In the genomic region with DNA sequence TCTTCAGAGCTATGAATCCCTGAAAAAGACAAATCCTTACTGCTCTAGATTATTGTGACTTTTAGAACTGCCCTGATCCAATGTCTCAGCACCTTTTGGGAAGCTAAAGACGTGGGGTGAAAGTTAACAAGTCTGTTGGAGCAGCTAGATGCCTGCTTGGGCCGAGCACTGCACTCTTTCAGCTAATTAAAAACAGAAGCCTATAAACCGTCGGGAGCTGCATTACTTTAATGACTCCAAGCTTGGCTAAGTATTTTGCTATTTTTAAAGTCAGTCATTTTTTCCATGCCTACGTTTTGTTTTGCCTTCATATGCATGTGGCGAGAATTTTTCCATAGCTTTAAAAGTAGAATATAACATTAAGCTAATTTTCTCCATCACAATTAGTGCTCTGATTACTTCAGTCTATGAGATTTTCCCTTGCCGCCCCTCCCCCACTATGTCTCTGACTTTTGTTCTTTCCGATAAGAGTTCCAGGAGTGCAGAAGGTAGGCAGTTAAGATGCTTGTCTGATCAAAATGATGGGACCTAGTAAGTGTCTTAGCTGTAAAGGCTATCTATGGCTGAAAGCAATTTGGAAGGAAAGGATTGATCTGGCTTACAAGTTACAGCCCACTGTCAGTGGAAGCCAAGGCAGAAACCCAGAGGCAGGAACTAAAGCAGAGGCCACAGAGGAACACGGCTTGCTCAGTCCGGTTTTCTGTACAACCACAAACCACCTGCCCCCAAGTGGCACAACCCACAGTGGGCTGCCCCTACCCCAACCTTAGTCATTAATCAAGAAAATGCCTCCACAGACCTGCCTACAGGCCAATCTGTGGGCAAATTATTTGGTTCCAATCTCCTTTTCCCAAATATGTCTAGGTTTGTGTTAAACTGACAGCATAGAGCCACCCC, we compare ENCODE assay signal across 28 mouse cellular contexts. TPM values are rescaled to one million over a fixed set of nuclear protein-coding genes. Genes with fewer than 3 reads are reported as not detected.
DNase-seq lines count a peak whose midpoint lies in the region; ATAC-seq lines count a peak whose summit lies in the region.
"Had no signal": no experiment of that assay in that cellular context is flagged by ENCODE, and none has a peak within 500 bp of the region (broad histone marks: within the 10 kb centered on the region; RNA-seq: fewer than 3 reads in every experiment).

No protein-coding gene starts in this region.

- H3K4me2 ChIP-seq in neural tube, embryonic 15.5 days: no peak overlapping the region
- no peak overlapping the region for H3K4me2 ChIP-seq in embryonic facial prominence, embryonic 13.5 days
- H3K4me2 ChIP-seq: forebrain, embryonic 15.5 days; heart, embryonic 11.5 days; liver, embryonic 15.5 days; lung, embryonic 15.5 days had no signal

- H3K9me3 ChIP-seq in neural tube, embryonic 15.5 days (replicated peaks): no peaks in the 10 kb centered on the region
- H3K9me3 ChIP-seq in embryonic facial prominence, embryonic 13.5 days: no peaks in the 10 kb centered on the region
- no peaks in the 10 kb centered on the region; the same call in 1 of the 2 replicates for H3K9me3 ChIP-seq in limb, embryonic 10.5 days (replicated peaks)
- H3K9me3 ChIP-seq: forebrain, embryonic 15.5 days; hindbrain, embryonic 10.5 days; liver, embryonic 15.5 days; lung, embryonic 15.5 days had no signal

- no peak for DNase-seq in neural tube, embryonic 10.5 days (ENCODE audit: extremely low spot score, low spot score)
- DNase-seq in limb, embryonic 10.5 days (ENCODE audit: low spot score): peak; percentile 53
- DNase-seq in lung, postnatal 36 days: no peak
- no peak for DNase-seq in cerebellum, postnatal 14 days
- DNase-seq: adrenal gland, adult 8-10 months; B cell, adult 2 months; cerebellum, adult 11-12 months; cerebellum, postnatal 10 days; gastrocnemius, postnatal 10 days; kidney, postnatal 25 days; layer of hippocampus, adult 9-11 months; liver; right cerebral cortex, postnatal 14 days; spleen, adult 18-20 months; thymus, postnatal 25 days had no signal

- 68% methylated on average over 10 of the region's 10 CpGs for WGBS in neural tube, embryonic 15.5 days
- 32% methylated on average over 10 of the region's 10 CpGs for WGBS in embryonic facial prominence, embryonic 13.5 days
- 31% methylated on average over 10 of the region's 10 CpGs for WGBS in limb, embryonic 10.5 days

- no peak for ATAC-seq in neural tube, embryonic 15.5 days (ENCODE audit: low FRiP score)
- ATAC-seq in embryonic facial prominence, embryonic 13.5 days (ENCODE audit: insufficient number of reproducible peaks, insufficient read depth, low FRiP score, low TSS enrichment, low read depth): peak; percentile 52; the same call in 1 of the 2 replicates
- ATAC-seq in activated CD4-positive, CD25-positive, alpha-beta regulatory T cell, adult 4 months: no peak
- ATAC-seq: forebrain, embryonic 15.5 days; hindbrain, embryonic 16.5 days; intestine, embryonic 16.5 days had no signal

- H3K27me3 ChIP-seq in neural tube, embryonic 15.5 days (replicated peaks): no peaks in the 10 kb centered on the region
- H3K27me3 ChIP-seq in embryonic facial prominence, embryonic 13.5 days: no peaks in the 10 kb centered on the region
- H3K27me3 ChIP-seq in limb, embryonic 10.5 days (ENCODE audit: low read depth, poor library complexity, severe bottlenecking): peaks cover 32% of the 10 kb centered on the region
- H3K27me3 ChIP-seq: CH12.LX; forebrain, embryonic 15.5 days; liver, embryonic 15.5 days; lung, embryonic 15.5 days had no signal

- no peak overlapping the region for H3K4me3 ChIP-seq in neural tube, embryonic 15.5 days (replicated peaks)
- no peak overlapping the region for H3K4me3 ChIP-seq in embryonic facial prominence, embryonic 13.5 days
- H3K4me3 ChIP-seq in limb, embryonic 10.5 days: 0 out of 2 replicates have a peak overlapping the region, but pooled peaks have one; percentile 3
- H3K4me3 ChIP-seq: forebrain, embryonic 15.5 days; hindbrain, embryonic 10.5 days; liver, embryonic 15.5 days; lung, embryonic 15.5 days had no signal

- H3K27ac ChIP-seq in neural tube, embryonic 15.5 days (replicated peaks): peak overlapping the region; percentile 41; the same call in 1 of the 2 replicates
- H3K27ac ChIP-seq in embryonic facial prominence, embryonic 13.5 days: peak overlapping the region; percentile 85
- H3K27ac ChIP-seq in limb, embryonic 10.5 days: peak overlapping the region; percentile 79
- H3K27ac ChIP-seq: forebrain, embryonic 15.5 days; hindbrain, embryonic 10.5 days; liver, embryonic 15.5 days; lung, embryonic 15.5 days; macrophage had no signal

- H3K4me1 ChIP-seq in neural tube, embryonic 15.5 days: no peaks in the 10 kb centered on the region
- H3K4me1 ChIP-seq in embryonic facial prominence, embryonic 13.5 days: peaks cover 26% of the 10 kb centered on the region
- H3K4me1 ChIP-seq in limb, embryonic 10.5 days: peaks cover 41% of the 10 kb centered on the region
- H3K4me1 ChIP-seq: forebrain, embryonic 15.5 days; hindbrain, embryonic 10.5 days; liver, embryonic 15.5 days; lung, embryonic 15.5 days had no signal

- H3K9ac ChIP-seq in neural tube, embryonic 15.5 days (replicated peaks): no peak overlapping the region
- no peak overlapping the region for H3K9ac ChIP-seq in embryonic facial prominence, embryonic 13.5 days
- H3K9ac ChIP-seq: forebrain, embryonic 15.5 days; liver, embryonic 15.5 days; lung, embryonic 15.5 days had no signal

- H3K36me3 ChIP-seq in neural tube, embryonic 15.5 days: no peaks in the 10 kb centered on the region
- no peaks in the 10 kb centered on the region for H3K36me3 ChIP-seq in embryonic facial prominence, embryonic 13.5 days
- H3K36me3 ChIP-seq in limb, embryonic 10.5 days: no peaks in the 10 kb centered on the region
- H3K36me3 ChIP-seq: forebrain, embryonic 15.5 days; G1E; hindbrain, embryonic 10.5 days; liver, embryonic 15.5 days; lung, embryonic 15.5 days had no signal

RNA-seq across cellular contexts. Expression of gene Arl15, which starts 18.8 kb away (rescaled TPM):
- 16.3 and 17.8 TPM in 2 replicates for polyA plus RNA-seq in neural tube, embryonic 15.5 days (2015; fragmentation: Nextera tagmentation; extraction: Ambion mirVana)
- polyA plus RNA-seq in embryonic facial prominence, embryonic 13.5 days (2015; fragmentation: Nextera tagmentation; extraction: Ambion mirVana): 15.6 and 16.5 TPM in 2 replicates
- polyA plus RNA-seq in limb, embryonic 10.5 days (2016; fragmentation: Nextera tagmentation; extraction: Ambion mirVana): 10.0 and 12.9 TPM in 2 replicates
- 10 to 100 TPM; 11.2 to 14.6 TPM for polyA plus RNA-seq in activated CD4-positive, CD25-positive, alpha-beta regulatory T cell, adult 4 months (2017; shearing (Covaris generic))
